Comparison of ENCODE assay signal across 9 mouse cellular contexts in the genomic region with DNA sequence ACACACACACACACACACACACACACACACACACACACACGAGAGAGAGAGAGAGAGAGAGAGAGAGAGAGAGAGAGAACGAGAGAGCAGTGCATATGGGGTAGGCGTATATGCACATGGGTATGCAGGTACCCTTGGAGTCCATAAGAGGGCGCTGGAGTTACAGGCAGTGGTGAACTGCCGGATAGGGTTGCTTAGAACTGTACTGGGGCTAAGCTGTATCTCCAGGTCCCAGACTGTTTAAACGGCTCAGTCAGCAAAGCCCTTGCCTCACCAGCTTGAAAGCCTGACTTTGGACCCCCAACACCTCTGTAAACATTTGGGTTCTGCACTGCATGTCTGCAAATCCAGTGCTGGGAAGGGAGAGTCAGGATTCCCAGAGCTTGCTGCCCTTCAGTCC.
A peak's percentile ranks its signal among the peaks of the same experiment; 100 is the strongest.
DNase-seq lines count a peak whose midpoint lies in the region; ATAC-seq lines count a peak whose summit lies in the region.
"Had no signal": no experiment of that assay in that cellular context is flagged by ENCODE, and none has a peak within 500 bp of the region (broad histone marks: within the 10 kb centered on the region; RNA-seq: fewer than 3 reads in every experiment).

No protein-coding gene starts in this region.

- no peaks in the 10 kb centered on the region for H3K36me3 ChIP-seq in heart, embryonic 15.5 days
- no peaks in the 10 kb centered on the region for H3K36me3 ChIP-seq in neural tube, embryonic 13.5 days
- H3K36me3 ChIP-seq: midbrain, embryonic 12.5 days had no signal

- peak overlapping the region; percentile 51 for H3K4me2 ChIP-seq in heart, embryonic 15.5 days
- H3K4me2 ChIP-seq in neural tube, embryonic 13.5 days: peak overlapping the region; percentile 44; the same call in 1 of the 2 replicates

- no peak overlapping the region; the same call in 1 of the 2 replicates for H3K4me3 ChIP-seq in heart, embryonic 15.5 days
- H3K4me3 ChIP-seq in neural tube, embryonic 13.5 days: no peak overlapping the region

- peak overlapping the region; percentile 85; the same call in 1 of the 2 replicates for H3K27ac ChIP-seq in heart, embryonic 15.5 days
- no peak overlapping the region for H3K27ac ChIP-seq in neural tube, embryonic 13.5 days (replicated peaks)

- no peak overlapping the region for H3K9ac ChIP-seq in heart, embryonic 15.5 days
- H3K9ac ChIP-seq in neural tube, embryonic 13.5 days: no peak overlapping the region
- H3K9ac ChIP-seq: midbrain, embryonic 12.5 days had no signal

- peaks cover 45% of the 10 kb centered on the region for H3K4me1 ChIP-seq in heart, embryonic 15.5 days (replicated peaks)
- H3K4me1 ChIP-seq in neural tube, embryonic 13.5 days (replicated peaks): peaks cover 44% of the 10 kb centered on the region

- no peaks in the 10 kb centered on the region for H3K9me3 ChIP-seq in heart, embryonic 15.5 days (replicated peaks)
- H3K9me3 ChIP-seq in neural tube, embryonic 13.5 days: no peaks in the 10 kb centered on the region
- H3K9me3 ChIP-seq: midbrain, embryonic 12.5 days had no signal

- no peak for ATAC-seq in heart, embryonic 15.5 days (replicated peaks; ENCODE audit: insufficient number of reproducible peaks, insufficient read depth, low FRiP score, low read depth)
- ATAC-seq in neural tube, embryonic 13.5 days (ENCODE audit: low read depth): no peak
- ATAC-seq in activated CD4-positive, CD25-positive, alpha-beta regulatory T cell, adult 4 months: no peak

- 92% methylated on average over 5 of the region's 6 CpGs for WGBS in heart, embryonic 15.5 days
- 94% methylated on average over 6 of the region's 6 CpGs for WGBS in neural tube, embryonic 13.5 days

- DNase-seq in heart, adult 11 months: no peak
- no peak for DNase-seq in neural tube, embryonic 10.5 days (ENCODE audit: extremely low spot score, low spot score)
- DNase-seq in induced T-regulatory cell, adult 2 months (ENCODE audit: low read depth): peak; percentile 58
- DNase-seq in adrenal gland, postnatal 4 days (ENCODE audit: low spot score in 2 of 2): no peak
- DNase-seq in layer of hippocampus, adult 9-10 months (ENCODE audit: low spot score): no peak

- H3K27me3 ChIP-seq in heart, embryonic 15.5 days: no peaks in the 10 kb centered on the region
- H3K27me3 ChIP-seq in neural tube, embryonic 13.5 days: no peaks in the 10 kb centered on the region
- H3K27me3 ChIP-seq: midbrain, embryonic 12.5 days had no signal
